Mouse (Mus musculus): ENCODE results near the gene Grik3.

DNA sequence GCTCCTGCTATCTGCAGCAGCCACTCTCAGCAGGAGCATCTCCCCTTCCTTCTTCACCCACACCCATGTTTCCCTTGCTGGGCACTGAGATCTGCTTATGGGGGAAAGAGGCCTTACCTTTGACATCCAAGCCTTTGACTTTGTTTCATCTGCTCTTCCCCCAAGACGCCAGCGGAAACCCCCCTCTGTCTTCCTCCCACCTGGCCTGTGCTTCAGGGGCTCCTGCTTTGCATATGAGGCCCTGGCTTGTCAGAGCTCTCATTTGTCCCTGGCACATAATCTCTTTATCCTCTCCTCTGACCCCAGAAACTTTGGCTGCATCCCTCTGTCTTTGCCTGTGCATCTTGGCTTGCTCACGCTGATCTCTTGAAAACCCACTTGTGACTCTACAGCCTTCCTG is 9.2 kb upstream of the Grik3 start:
- TF ChIP-seq CTCF (IDR thresholded peaks at IDR 0.05; ENCODE audit: borderline replicate concordance, insufficient read depth, low read length) (no peak), POLR2A (IDR thresholded peaks at IDR 0.05; ENCODE audit: low read depth, low read length) (no peak)

Measured in embryonic fibroblast, embryonic 13.5 days (primary cell).